Mouse (Mus musculus) stomach, postnatal 0 days (tissue): Measurements from ENCODE around the gene Qpctl. TPM values are rescaled to one million over a fixed set of nuclear protein-coding genes. Genes with fewer than 3 reads are reported as not detected.
A peak's percentile ranks its signal among the peaks of the same experiment; 100 is the strongest.

Experiments used
- ATAC-seq: fragments of 200-750 bp; cut with Nextera tagmentation; 2 replicates; pipeline ENCODE4 v1.8.0; 2017; ENCODE audit not compliant: low FRiP score, low TSS enrichment
- DNase-seq: peaks from one replicate; pipeline ENCODE4 v3.0.0-alpha.2; 2016; ENCODE audit warnings: low spot score
- H3K27ac ChIP-seq: fragments of 300-500 bp; sonication (generic); replicated peaks from 2 replicates; pipeline ENCODE4 v1.5.1; 2014; ENCODE audit warnings: mild to moderate bottlenecking, control low read depth
- H3K27me3 ChIP-seq: fragments of 300-500 bp; sonication (generic); 2 replicates; pipeline ENCODE4 v1.6.1; 2014; ENCODE audit warnings: low read length; ENCODE audit not compliant: control insufficient read depth, insufficient read depth
- H3K36me3 ChIP-seq: fragments of 300-500 bp; sonication (generic); 2 replicates; pipeline ENCODE4 v1.6.1; 2014; ENCODE audit warnings: low read length, mixed read lengths; ENCODE audit not compliant: control insufficient read depth, insufficient read depth
- H3K4me1 ChIP-seq: fragments of 300-500 bp; sonication (generic); replicated peaks from 2 replicates; pipeline ENCODE4 v1.6.1; 2014; ENCODE audit warnings: antibody characterized with exemption; ENCODE audit not compliant: control insufficient read depth, insufficient read depth
- H3K4me2 ChIP-seq: fragments of 300-500 bp; sonication (generic); replicated peaks from 2 replicates; pipeline ENCODE4 v1.6.1; 2014; ENCODE audit warnings: low read depth, mild to moderate bottlenecking, control low read depth, moderate library complexity
- H3K4me3 ChIP-seq: fragments of 300-500 bp; sonication (generic); 2 replicates; pipeline ENCODE4 v1.5.1; 2014; ENCODE audit warnings: low read depth, low read length, control low read depth
- H3K9ac ChIP-seq: fragments of 300-500 bp; sonication (generic); 2 replicates; pipeline ENCODE4 v1.6.1; 2014; ENCODE audit warnings: mild to moderate bottlenecking, low read length, control low read depth, mixed read lengths
- H3K9me3 ChIP-seq: fragments of 300-500 bp; sonication (generic); 2 replicates; pipeline ENCODE4 v1.6.1; 2016; ENCODE audit warnings: low read length; ENCODE audit not compliant: control insufficient read depth
- CTCF ChIP-seq: IDR thresholded peaks from 2 replicates; pipeline ENCODE4 v1.5.1; 2016; ENCODE audit warnings: antibody characterized with exemption, low read depth, mild to moderate bottlenecking, moderate library complexity
- EP300 ChIP-seq: optimal IDR thresholded peaks from 2 replicates; pipeline ENCODE3; 2016; ENCODE audit warnings: antibody characterized with exemption
- WGBS: fragments of 180-500 bp; shearing (Covaris S2); extraction: QIAGEN DNeasy Blood & Tissue Kit; methylation state at CpG from one replicate; pipeline ENCODE4 v1.1.7; 2014; 5-methylcytosine and 5-hydroxymethylcytosine counted together
- polyA plus RNA-seq: library from polyadenylated mRNA; unstranded; fragments of >200 nt; fragmentation: Nextera tagmentation; extraction: Ambion mirVana; gene quantifications from 2 replicates; pipeline ENCODE4 v1.2.1, GENCODE M21; 2015

The Qpctl gene
- polyA plus RNA-seq, 1 experiment from 2014 or later, result 11.8 TPM

GRCm38 (mm10) chr7:19136673-19137334 is 12.3 kb downstream of the Qpctl start:
- Histone ChIP-seq H3K27ac (no peak overlapping the region), H3K4me1 (0 out of 2 replicates have a peak, but pooled peaks cover 2% of the 10 kb centered on the region), H3K4me2 (no peak overlapping the region), H3K4me3 (no peak overlapping the region), H3K9me3 (no peaks in the 10 kb centered on the region), H3K36me3 (peaks cover 22% of the 10 kb centered on the region), H3K27me3 (no peaks in the 10 kb centered on the region), H3K9ac (no peak overlapping the region)
- TF ChIP-seq EP300 (no peak), CTCF (no peak)
- 88% methylated on average over 38 of the region's 38 CpGs for WGBS
- ATAC-seq, result no peak
- no peak for DNase-seq

GRCm38 (mm10) chr7:19136168-19136567 is 12.9 kb downstream of the Qpctl start:
- no peaks in the 10 kb centered on the region for H3K9me3 ChIP-seq
- TF ChIP-seq CTCF (no peak), EP300 (no peak)
- no peak overlapping the region for H3K9ac ChIP-seq
- ATAC-seq (no peak), DNase-seq (no peak)
- no peaks in the 10 kb centered on the region for H3K27me3 ChIP-seq
- H3K4me2 ChIP-seq, result no peak overlapping the region
- H3K27ac ChIP-seq, result no peak overlapping the region
- peaks cover 22% of the 10 kb centered on the region for H3K36me3 ChIP-seq
- H3K4me3 ChIP-seq, result no peak overlapping the region
- 94% methylated on average over 13 of the region's 13 CpGs for WGBS
- H3K4me1 ChIP-seq, result 0 out of 2 replicates have a peak, but pooled peaks cover 2% of the 10 kb centered on the region

GRCm38 (mm10) chr7:19131324-19131848 is 17.7 kb downstream of the Qpctl start:
- Histone ChIP-seq H3K9me3 (no peaks in the 10 kb centered on the region), H3K27me3 (no peaks in the 10 kb centered on the region), H3K4me1 (0 out of 2 replicates have a peak, but pooled peaks cover 2% of the 10 kb centered on the region), H3K36me3 (peaks cover 4% of the 10 kb centered on the region), H3K4me3 (peak overlapping the region; percentile 42), H3K9ac (peak overlapping the region; percentile 52), H3K27ac (peak overlapping the region; percentile 71), H3K4me2 (peak overlapping the region; percentile 69)
- TF ChIP-seq CTCF (peak; percentile 91), EP300 (no peak)
- ATAC-seq, result peak; percentile 99
- DNase-seq, result peak; percentile 99
- under 1% methylated on average over 36 of the region's 39 CpGs for WGBS

DNA sequence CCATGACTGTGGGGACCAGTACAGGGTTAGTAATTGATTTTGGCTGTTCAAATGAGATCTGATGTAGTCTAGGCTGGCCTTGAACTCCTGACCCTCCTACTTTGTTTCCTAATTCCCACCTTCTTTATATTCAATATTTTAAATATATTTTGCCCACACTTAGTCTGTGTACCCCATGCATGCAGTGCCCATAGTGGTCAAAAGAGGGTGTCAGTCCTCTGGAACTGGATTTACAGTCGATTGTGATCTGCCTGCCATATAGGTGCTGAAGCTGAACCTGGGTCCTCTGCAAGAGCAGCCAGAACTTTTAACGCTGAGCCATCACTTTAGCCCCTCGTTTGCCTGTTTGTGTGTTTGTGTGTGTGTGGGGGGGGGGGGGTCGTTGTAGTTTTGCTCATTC is 18.4 kb downstream of the Qpctl start:
- Histone ChIP-seq H3K4me1 (0 out of 2 replicates have a peak, but pooled peaks cover 2% of the 10 kb centered on the region), H3K4me2 (peak overlapping the region; percentile 48), H3K9ac (peak overlapping the region; percentile 24; the same call in 1 of the 2 replicates), H3K9me3 (no peaks in the 10 kb centered on the region), H3K4me3 (peak overlapping the region; percentile 17; the same call in 1 of the 2 replicates), H3K27me3 (no peaks in the 10 kb centered on the region), H3K36me3 (peaks cover 4% of the 10 kb centered on the region), H3K27ac (peak overlapping the region; percentile 71)
- TF ChIP-seq EP300 (no peak), CTCF (peak; percentile 49)
- ATAC-seq (no peak), DNase-seq (no peak)
- WGBS, result 15% methylated on average over 4 of the region's 4 CpGs

- no peak overlapping the region for H3K27ac ChIP-seq
- H3K9ac ChIP-seq, result no peak overlapping the region
- H3K4me1 ChIP-seq, result 0 out of 2 replicates have a peak, but pooled peaks cover 2% of the 10 kb centered on the region
- no peak overlapping the region for H3K4me3 ChIP-seq
- H3K27me3 ChIP-seq, result no peaks in the 10 kb centered on the region
- 86% methylated on average over 5 of the region's 5 CpGs for WGBS
- H3K36me3 ChIP-seq, result peaks cover 4% of the 10 kb centered on the region; the same call in 1 of the 2 replicates
- TF ChIP-seq CTCF, result no peak
- TF ChIP-seq EP300, result no peak
- ATAC-seq (no peak), DNase-seq (no peak)
- H3K9me3 ChIP-seq, result no peaks in the 10 kb centered on the region
- no peak overlapping the region for H3K4me2 ChIP-seq
Measured at GRCm38 (mm10) chr7:19129396-19129795, 19.7 kb downstream of the Qpctl start.

GRCm38 (mm10) chr7:19127744-19128143 is 21.3 kb downstream of the Qpctl start:
- no peak for TF ChIP-seq CTCF
- no peak for TF ChIP-seq EP300
- no peaks in the 10 kb centered on the region for H3K9me3 ChIP-seq
- no peaks in the 10 kb centered on the region for H3K27me3 ChIP-seq
- peaks cover 4% of the 10 kb centered on the region; the same call in 1 of the 2 replicates for H3K36me3 ChIP-seq
- 75% methylated on average over 5 of the region's 5 CpGs for WGBS
- no peak overlapping the region for H3K4me2 ChIP-seq
- H3K4me1 ChIP-seq, result 0 out of 2 replicates have a peak, but pooled peaks cover 2% of the 10 kb centered on the region
- H3K27ac ChIP-seq, result no peak overlapping the region
- ATAC-seq, result no peak
- no peak for DNase-seq
- no peak overlapping the region for H3K4me3 ChIP-seq
- H3K9ac ChIP-seq, result no peak overlapping the region
